Mouse (Mus musculus) intestine, postnatal 0 days (tissue): ENCODE results near the gene Lias. TPM values are rescaled to one million over a fixed set of nuclear protein-coding genes. Genes with fewer than 3 reads are reported as not detected.

Source experiments
- ATAC-seq: fragments of 200-750 bp; cut with Nextera tagmentation; 2 replicates; pipeline ENCODE4 v1.8.0; 2017; ENCODE audit warnings: mild to moderate bottlenecking, moderate TSS enrichment, moderate library complexity
- H3K27ac ChIP-seq: fragments of 300-500 bp; sonication (generic); 2 replicates; pipeline ENCODE4 v1.5.1; 2014; ENCODE audit warnings: mild to moderate bottlenecking, low read depth, low read length, moderate library complexity
- H3K27me3 ChIP-seq: fragments of 300-500 bp; sonication (generic); replicated peaks from 2 replicates; pipeline ENCODE4 v1.6.1; 2014; ENCODE audit warnings: low read length, mixed read lengths; ENCODE audit not compliant: control insufficient read depth, insufficient read depth
- H3K36me3 ChIP-seq: fragments of 300-500 bp; sonication (generic); 2 replicates; pipeline ENCODE4 v1.6.1; 2014; ENCODE audit warnings: mild to moderate bottlenecking, moderate library complexity; ENCODE audit not compliant: control insufficient read depth, insufficient read depth
- H3K4me1 ChIP-seq: fragments of 300-500 bp; sonication (generic); replicated peaks from 2 replicates; pipeline ENCODE4 v1.6.1; 2014; ENCODE audit warnings: antibody characterized with exemption, low read length, mixed read lengths; ENCODE audit not compliant: control insufficient read depth, insufficient read depth
- H3K4me2 ChIP-seq: fragments of 300-500 bp; sonication (generic); replicated peaks from 2 replicates; pipeline ENCODE4 v1.6.1; 2014; ENCODE audit warnings: low read depth, mild to moderate bottlenecking, moderate library complexity
- H3K4me3 ChIP-seq: fragments of 300-500 bp; sonication (generic); 2 replicates; pipeline ENCODE4 v1.5.1; 2014; ENCODE audit warnings: low read depth, low read length
- H3K9ac ChIP-seq: fragments of 300-500 bp; sonication (generic); 2 replicates; pipeline ENCODE4 v1.6.1; 2014; ENCODE audit warnings: mild to moderate bottlenecking, low read depth, low read length
- H3K9me3 ChIP-seq: fragments of 300-500 bp; sonication (generic); 2 replicates; pipeline ENCODE4 v1.6.1; 2016; ENCODE audit warnings: mixed run types; ENCODE audit not compliant: control insufficient read depth
- CTCF ChIP-seq: sonication (generic); IDR thresholded peaks from 2 replicates; pipeline ENCODE4 v1.5.1; 2016; ENCODE audit warnings: low read depth, mild to moderate bottlenecking, control low read depth, antibody characterized with exemption, moderate library complexity
- WGBS: fragments of 180-500 bp; shearing (Covaris S2); extraction: QIAGEN DNeasy Blood & Tissue Kit; methylation state at CpG from one replicate; pipeline ENCODE4 v1.1.7; 2014; 5-methylcytosine and 5-hydroxymethylcytosine counted together
- polyA plus RNA-seq: library from polyadenylated mRNA; unstranded; fragments of >200 nt; fragmentation: Nextera tagmentation; extraction: Ambion mirVana; gene quantifications from 2 replicates; pipeline ENCODE4 v1.2.1, GENCODE M21; 2015

Lias gene
- polyA plus RNA-seq, 1 experiment from 2014 or later = 40.6 TPM

DNA sequence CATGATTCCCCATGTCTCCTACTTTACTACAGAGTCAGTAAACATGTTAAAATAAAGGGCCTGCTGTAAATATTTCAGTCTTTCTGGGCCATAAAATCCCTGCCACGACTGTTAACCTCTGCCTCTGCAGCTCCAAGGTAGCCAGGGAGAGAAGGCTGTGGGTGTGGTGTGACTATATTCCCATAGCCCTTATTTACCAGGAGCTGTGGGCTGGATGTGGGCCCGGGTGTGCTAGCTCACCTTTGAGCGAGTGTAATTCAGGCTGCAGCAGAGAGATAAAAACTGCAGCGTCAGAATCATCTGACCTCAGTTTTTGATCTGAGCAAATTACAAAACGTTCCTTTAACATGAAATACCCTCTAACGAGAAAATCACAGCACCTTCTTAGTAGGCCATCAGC lies 29.5 kb downstream of the Lias start:
- Histone ChIP-seq H3K4me1 (no peaks in the 10 kb centered on the region), H3K9me3 (no peaks in the 10 kb centered on the region), H3K9ac (no peak overlapping the region), H3K27me3 (no peaks in the 10 kb centered on the region), H3K36me3 (peaks cover 61% of the 10 kb centered on the region), H3K4me2 (no peak overlapping the region), H3K4me3 (no peak overlapping the region), H3K27ac (peak overlapping the region; percentile 67)
- peak; percentile 74 for ATAC-seq
- 36% methylated on average over 6 of the region's 6 CpGs for WGBS
- TF ChIP-seq CTCF = no peak

DNA sequence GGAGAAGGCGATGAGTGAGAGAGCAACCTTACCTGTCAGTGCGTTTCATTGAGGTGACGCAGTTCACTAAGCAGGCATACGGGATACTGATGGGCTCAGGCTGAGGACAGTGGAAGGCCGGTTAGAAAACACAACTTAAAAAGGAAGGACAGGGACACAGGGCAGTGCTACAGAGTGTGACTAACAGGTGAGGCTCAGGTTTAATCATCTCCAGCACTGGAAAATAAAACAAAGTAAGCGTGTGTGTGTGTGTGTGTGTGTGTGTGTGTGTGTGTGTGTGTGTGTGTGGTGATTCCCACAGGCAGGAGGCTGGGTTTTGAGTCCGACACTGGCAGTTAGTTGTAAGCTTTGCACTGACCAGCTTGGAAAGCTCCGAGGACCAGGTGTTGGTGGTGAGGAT lies 31.5 kb downstream of the Lias start:
- Histone ChIP-seq H3K9me3 (no peaks in the 10 kb centered on the region), H3K36me3 (peaks cover 45% of the 10 kb centered on the region), H3K4me1 (no peaks in the 10 kb centered on the region), H3K9ac (no peak overlapping the region), H3K27me3 (no peaks in the 10 kb centered on the region), H3K27ac (peak overlapping the region; percentile 21; the same call in 1 of the 2 replicates), H3K4me2 (no peak overlapping the region), H3K4me3 (no peak overlapping the region)
- no peak for ATAC-seq
- WGBS = 90% methylated on average over 8 of the region's 8 CpGs
- TF ChIP-seq CTCF = no peak

GRCm38 (mm10) chr5:65424215-65424614 lies 32.9 kb downstream of the Lias start:
- Histone ChIP-seq H3K4me1 (no peaks in the 10 kb centered on the region), H3K36me3 (peaks cover 36% of the 10 kb centered on the region), H3K4me3 (no peak overlapping the region), H3K27ac (peak overlapping the region; percentile 15; the same call in 1 of the 2 replicates), H3K4me2 (no peak overlapping the region), H3K9ac (no peak overlapping the region), H3K27me3 (no peaks in the 10 kb centered on the region), H3K9me3 (no peaks in the 10 kb centered on the region)
- TF ChIP-seq CTCF = peak; percentile 23; the same call in 1 of the 2 replicates
- ATAC-seq = peak; percentile 81
- 38% methylated on average over 6 of the region's 6 CpGs for WGBS

GRCm38 (mm10) chr5:65425251-65425650 lies 34.0 kb downstream of the Lias start:
- Histone ChIP-seq H3K27me3 (no peaks in the 10 kb centered on the region), H3K4me2 (no peak overlapping the region), H3K4me1 (no peaks in the 10 kb centered on the region), H3K9ac (no peak overlapping the region), H3K27ac (peak overlapping the region; percentile 57; the same call in 1 of the 2 replicates), H3K9me3 (no peaks in the 10 kb centered on the region), H3K4me3 (no peak overlapping the region), H3K36me3 (peaks cover 33% of the 10 kb centered on the region)
- WGBS = 54% methylated on average over 5 of the region's 5 CpGs
- no peak for ATAC-seq
- TF ChIP-seq CTCF = no peak

DNA sequence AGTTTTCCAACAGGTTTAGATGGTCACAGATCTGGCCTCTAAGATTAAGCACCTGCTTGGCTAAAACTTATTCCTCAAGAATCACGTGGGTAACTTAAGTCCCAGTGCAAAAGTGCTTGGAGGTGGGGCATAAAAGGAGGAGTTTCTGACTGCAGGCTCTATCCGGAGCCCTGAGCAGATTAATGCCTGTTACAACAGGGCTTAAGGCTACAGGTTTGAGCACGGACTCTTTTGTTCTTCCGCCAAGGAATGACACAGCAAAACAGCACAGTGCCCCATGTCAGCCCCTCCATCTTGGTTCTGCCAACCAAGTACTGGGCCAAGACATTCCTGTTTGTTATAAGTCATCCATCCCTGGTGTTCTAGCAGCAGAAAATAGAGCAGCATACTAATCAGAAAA lies 37.0 kb downstream of the Lias start:
- Histone ChIP-seq H3K4me2 (peak overlapping the region; percentile 24; the same call in 1 of the 2 replicates), H3K9ac (no peak overlapping the region), H3K36me3 (peaks cover 13% of the 10 kb centered on the region), H3K4me1 (0 out of 2 replicates have a peak, but pooled peaks cover 6% of the 10 kb centered on the region), H3K4me3 (no peak overlapping the region), H3K27me3 (no peaks in the 10 kb centered on the region), H3K27ac (peak overlapping the region; percentile 66), H3K9me3 (no peaks in the 10 kb centered on the region)
- ATAC-seq = 0 out of 2 replicates have a peak, but pooled peaks have one; percentile 18
- WGBS = 36% methylated on average over 4 of the region's 4 CpGs
- no peak for TF ChIP-seq CTCF

- Histone ChIP-seq H3K36me3 (peaks cover 11% of the 10 kb centered on the region; the same call in 1 of the 2 replicates), H3K4me1 (0 out of 2 replicates have a peak, but pooled peaks cover 6% of the 10 kb centered on the region), H3K27me3 (no peaks in the 10 kb centered on the region), H3K4me2 (0 out of 2 replicates have a peak overlapping the region, but pooled peaks have one; percentile 17), H3K9ac (no peak overlapping the region), H3K4me3 (no peak overlapping the region), H3K9me3 (no peaks in the 10 kb centered on the region), H3K27ac (no peak overlapping the region; the same call in 1 of the 2 replicates)
- no peak for TF ChIP-seq CTCF
- ATAC-seq = peak; percentile 62
- WGBS = 51% methylated on average over 5 of the region's 5 CpGs
Observed at GRCm38 (mm10) chr5:65429441-65429840, 38.1 kb downstream of the Lias start.
